1 mouse cellular context compared by ENCODE assay signal in genomic region chr13:98298833-98299758, GRCm38 (mm10).
TF ChIP-seq lines count a peak whose summit lies in the region.

No protein-coding gene starts in this region.

TF ChIP-seq in CH12.LX, 34 proteins besides CTCF, POLR2A, EP300 and RAD21:
- TF ChIP-seq SMC3 (IDR thresholded peaks at IDR 0.05; ENCODE audit: low read depth, low read length): peak; percentile 61
- TF ChIP-seq MAZ (IDR thresholded peaks at IDR 0.05; ENCODE audit: low read depth, low read length): no peak
- 0 out of 2 replicates have a peak, but pooled peaks have one; percentile 13 for TF ChIP-seq JUND (conservative IDR thresholded peaks at IDR 0.05; ENCODE audit: low read depth, low read length)
- no peak for TF ChIP-seq PAX5 (IDR thresholded peaks at IDR 0.05; ENCODE audit: low read length)
- no peak for TF ChIP-seq USF1 (IDR thresholded peaks at IDR 0.05; ENCODE audit: low read depth, low read length)
- peak; percentile 52 for TF ChIP-seq ELF1 (IDR thresholded peaks at IDR 0.05; ENCODE audit: low read depth, low read length)
- no peak for TF ChIP-seq CHD2 (IDR thresholded peaks at IDR 0.05; ENCODE audit: low read length)
